Mouse (Mus musculus) G1E (cell line): Measurements from ENCODE around the gene Prkar1a.

Source experiments
- CTCF ChIP-seq: IDR thresholded peaks from 2 replicates; pipeline ENCODE4 v1.5.1; 2012; ENCODE audit warnings: low read depth, low read length, inconsistent platforms, mixed read lengths
- POLR2AphosphoS5 ChIP-seq: IDR thresholded peaks from 2 replicates; pipeline ENCODE4 v1.6.1; 2012; ENCODE audit warnings: low read depth, low read length, inconsistent platforms; ENCODE audit not compliant: insufficient replicate concordance

DNA sequence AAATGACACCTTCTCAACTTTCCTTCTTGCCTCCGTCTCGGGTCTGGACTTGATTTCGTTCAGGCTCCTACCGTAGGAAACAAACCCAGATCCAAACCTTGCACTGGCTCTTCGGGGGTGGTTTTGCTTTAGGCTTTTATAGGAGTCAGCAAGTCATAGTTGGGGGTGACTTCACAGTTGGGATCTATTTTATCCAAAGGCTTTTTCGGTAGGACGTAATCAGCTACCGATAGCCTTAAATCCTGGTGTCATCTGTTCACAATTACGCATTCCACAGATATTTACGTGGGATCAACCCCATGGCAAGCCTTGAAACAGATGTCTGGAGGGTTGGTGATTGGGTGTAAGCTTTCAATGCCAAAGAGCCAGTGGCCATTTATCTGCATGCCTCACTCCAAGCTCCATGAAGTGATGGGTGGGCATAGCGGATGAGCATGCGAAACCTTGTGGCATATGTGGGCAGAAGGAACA lies 66.1 kb downstream of the Prkar1a start:
- no peak for TF ChIP-seq CTCF
- no peak for TF ChIP-seq POLR2AphosphoS5
